Mouse (Mus musculus): ENCODE measurements around the gene Nelfb. TPM values are rescaled to one million over a fixed set of nuclear protein-coding genes. Genes with fewer than 3 reads are reported as not detected.

The Nelfb gene
- total RNA-seq, 2 experiments from 2014 or later, result 62.6 to 65.1 TPM

GRCm38 (mm10) chr2:25180478-25180903 is 30.8 kb downstream of the Nelfb start, which contains the start of gene Nrarp:
Gene Nrarp, plus strand, starts transcription at chr2:25180758.
- intact Hi-C loops (cut with DNase I), result no loop called here

GRCm38 (mm10) chr2:25179566-25180217 is 31.6 kb downstream of the Nelfb start:
- intact Hi-C loops (cut with DNase I), result no loop called here
- DNase-seq, result no peak

More at GRCm38 (mm10) chr2:25180478-25180903, 30.8 kb downstream of the Nelfb start, which contains the start of gene Nrarp:
- DNase-seq, result peak; percentile 96

GRCm38 (mm10) chr2:25178285-25178972 is 32.9 kb downstream of the Nelfb start:
- no peak for DNase-seq
- intact Hi-C loops (cut with DNase I), result no loop called here

GRCm38 (mm10) chr2:25177685-25178084 is 33.6 kb downstream of the Nelfb start:
- intact Hi-C loops (cut with DNase I), result no loop called here
- peak; percentile 70 for DNase-seq

DNA sequence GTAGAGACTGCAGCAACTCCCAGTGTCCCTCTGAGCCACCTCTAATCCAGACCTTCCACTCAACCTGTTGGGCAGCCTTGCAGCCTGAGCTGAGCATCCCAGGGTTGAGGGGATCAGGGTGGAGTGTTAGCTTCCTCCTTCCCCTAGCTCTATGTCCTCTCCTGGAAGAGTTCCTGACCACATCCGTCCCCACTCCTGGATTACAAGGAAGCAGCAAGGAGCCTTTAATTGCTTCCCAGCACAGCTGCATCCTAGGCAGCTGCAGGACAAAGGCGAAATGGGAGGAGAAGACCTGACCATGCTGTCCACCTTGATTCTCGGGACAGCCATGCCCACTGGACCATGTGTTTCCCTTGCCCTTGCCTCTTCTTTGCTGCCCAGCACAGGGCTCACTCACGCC is 34.2 kb downstream of the Nelfb start:
- intact Hi-C loops (cut with DNase I), result no loop called here

GRCm38 (mm10) chr2:25176573-25176972 is 34.7 kb downstream of the Nelfb start:
- intact Hi-C loops (cut with DNase I), result no loop called here

More for the DNA sequence above, 34.2 kb downstream of the Nelfb start:
- no peak for DNase-seq

DNA sequence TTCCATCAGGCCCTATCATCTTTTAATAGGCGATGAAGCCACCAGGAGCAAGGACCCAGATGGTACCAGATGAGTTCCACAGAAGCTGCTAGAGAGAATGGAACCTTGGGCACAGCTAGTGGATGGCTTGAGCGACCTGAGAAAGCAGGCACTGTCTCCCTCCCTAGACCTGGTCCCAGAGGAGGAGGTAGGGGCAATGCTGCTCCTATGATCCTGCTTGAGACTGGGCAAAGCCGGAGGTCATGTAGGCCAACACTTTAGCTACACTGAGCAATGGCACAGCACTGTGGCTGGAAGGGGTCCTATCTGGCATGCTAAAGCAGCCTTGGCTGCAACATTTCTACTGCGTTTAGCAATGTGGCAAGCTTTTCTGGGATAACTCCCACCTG is 35.6 kb downstream of the Nelfb start:
- no peak for DNase-seq
- intact Hi-C loops (cut with DNase I), result no loop called here

More at GRCm38 (mm10) chr2:25176573-25176972, 34.7 kb downstream of the Nelfb start:
- no peak for DNase-seq

DNA sequence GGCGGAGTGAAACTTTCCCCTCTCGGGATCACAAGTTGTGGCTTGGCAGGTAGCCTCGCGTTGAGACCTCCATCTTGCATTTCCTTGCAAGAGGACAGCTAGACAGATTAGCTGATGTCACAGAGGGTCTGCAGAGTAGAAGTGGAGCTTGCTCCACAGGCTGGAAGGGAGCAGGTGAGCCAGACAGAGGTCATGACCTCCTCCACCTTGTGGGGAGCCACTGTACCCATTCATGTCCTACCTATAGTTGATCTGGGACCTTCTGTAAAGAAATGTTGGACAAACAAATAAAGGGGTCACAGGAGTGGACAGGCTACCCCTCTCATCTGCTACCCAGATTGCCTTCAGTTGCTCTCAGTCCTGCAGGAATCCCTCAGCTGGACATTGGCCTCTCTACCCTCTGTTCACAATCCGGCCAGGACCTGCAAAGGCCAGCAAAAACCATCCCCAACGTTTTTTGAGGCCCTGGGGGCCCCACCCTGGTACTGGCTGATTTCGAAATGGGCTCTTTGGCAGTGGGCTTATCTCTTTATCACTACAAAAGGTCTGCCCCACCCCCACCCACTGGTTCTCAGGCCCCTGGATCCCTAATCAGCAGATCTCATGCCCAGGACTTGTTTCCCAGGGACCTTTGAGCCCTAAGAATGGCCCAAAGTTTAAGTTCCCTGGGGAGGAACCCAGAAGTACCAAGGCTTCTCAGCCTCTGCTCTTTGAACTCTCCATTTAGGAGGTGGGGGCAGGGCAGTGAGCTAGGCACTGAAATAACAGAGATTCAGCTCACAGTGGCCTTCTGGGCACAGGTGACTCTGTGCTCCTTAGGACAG is 36.2 kb downstream of the Nelfb start:
- intact Hi-C loops (cut with DNase I), result no loop called here

DNA sequence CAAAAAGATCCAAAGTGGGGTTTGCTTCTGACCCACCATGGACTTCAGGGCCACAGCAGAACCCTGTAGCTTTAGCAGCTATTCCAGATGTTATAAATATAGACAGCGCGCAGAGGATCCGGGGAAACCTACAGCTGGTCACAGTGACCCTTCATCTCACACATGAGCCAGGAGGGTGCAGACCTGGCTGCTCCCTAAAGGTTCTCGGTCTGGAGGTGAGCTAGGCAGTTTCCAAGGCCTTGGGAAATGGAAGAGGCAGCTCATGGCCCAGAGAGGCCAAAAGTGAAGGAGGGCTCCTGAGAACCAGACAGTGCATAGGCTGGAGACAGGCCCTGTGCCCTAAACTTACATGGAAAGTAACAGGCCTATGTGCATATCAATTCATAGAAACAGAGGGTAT is 37.5 kb downstream of the Nelfb start:
- DNase-seq, result no peak
- intact Hi-C loops (cut with DNase I), result no loop called here

More for the DNA sequence above, 36.2 kb downstream of the Nelfb start:
- DNase-seq, result no peak

DNA sequence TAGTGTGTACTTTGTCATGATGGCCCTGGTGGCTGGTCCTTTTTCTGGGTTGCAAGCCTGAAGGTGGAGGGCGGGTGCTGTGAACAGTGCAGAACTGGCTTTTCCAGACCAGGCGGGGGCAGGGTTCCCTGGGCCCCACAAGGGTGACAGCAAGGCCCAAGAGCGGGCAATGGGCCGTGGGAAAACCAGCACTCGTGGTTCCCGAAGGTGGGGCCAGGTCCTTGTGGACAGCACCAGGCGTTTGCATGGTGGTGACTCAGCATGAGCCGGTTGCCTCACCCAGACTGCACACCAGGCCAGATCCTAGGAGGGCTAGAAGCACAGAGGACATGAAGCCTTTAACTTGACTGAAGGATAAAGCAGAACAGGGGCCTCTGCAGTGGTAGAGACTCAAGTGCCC is 38.7 kb downstream of the Nelfb start:
- no peak for DNase-seq
- intact Hi-C loops (cut with DNase I), result no loop called here

DNA sequence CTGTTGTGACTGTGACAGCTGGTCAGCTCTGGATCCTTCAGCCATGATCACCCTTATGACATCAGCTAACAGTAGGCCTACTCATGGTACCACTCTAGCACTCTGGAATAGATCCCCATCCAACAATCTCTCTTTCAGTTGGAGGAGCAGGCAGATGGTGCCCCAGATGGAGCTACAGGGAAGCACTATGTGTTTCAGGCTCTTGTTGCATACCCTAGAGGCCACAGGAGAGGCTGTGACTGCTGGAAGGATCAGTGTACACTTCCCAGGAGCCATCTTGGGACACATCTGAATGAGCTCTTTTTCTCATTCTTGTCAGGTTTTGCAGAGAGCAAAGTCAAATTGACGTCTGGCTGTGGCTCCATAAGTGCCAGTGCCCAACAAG is 39.5 kb downstream of the Nelfb start:
- no peak for DNase-seq
- intact Hi-C loops (cut with DNase I), result no loop called here

GRCm38 (mm10) chr2:25171101-25171768 is 40.1 kb downstream of the Nelfb start:
- intact Hi-C loops (cut with DNase I), result no loop called here
- DNase-seq, result no peak

DNA sequence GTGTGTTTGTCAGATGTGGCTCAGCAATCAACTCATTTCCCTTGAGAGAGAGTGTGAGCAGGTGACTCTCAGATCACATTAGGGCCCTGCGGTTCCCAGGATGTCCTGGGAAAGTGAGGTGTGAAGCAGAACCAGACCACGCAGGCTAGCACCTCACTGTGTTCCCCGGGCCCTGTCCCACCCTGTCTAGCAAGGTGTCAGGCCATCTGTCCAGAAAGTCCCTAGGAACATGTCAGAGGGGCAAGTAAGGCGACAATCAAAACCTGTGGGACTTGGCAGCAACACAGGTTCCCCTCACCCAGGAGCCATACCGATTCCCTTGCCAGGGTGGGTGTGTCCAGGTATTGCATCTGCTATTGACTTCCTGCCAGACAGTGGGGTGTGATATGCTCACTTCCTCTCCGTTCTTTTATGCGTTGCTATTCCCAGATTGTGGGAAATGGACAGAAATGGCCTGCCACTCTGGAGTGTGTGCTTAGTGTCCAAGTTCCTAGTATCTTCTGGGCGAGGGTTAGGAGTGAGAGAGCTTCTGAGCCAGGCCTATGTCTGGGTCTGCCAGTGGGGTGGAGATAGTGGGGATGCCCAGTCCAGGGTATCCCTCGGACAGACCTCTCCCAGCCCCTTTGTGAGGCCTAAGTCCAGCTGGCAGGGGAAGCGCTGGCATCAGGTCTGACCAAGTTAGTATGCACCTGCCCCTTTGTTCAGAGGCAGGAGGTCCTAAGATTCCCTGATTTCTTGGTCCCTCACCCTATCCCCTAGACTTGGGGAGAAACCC is 40.8 kb downstream of the Nelfb start:
- no peak for DNase-seq
- intact Hi-C loops (cut with DNase I), result no loop called here

DNA sequence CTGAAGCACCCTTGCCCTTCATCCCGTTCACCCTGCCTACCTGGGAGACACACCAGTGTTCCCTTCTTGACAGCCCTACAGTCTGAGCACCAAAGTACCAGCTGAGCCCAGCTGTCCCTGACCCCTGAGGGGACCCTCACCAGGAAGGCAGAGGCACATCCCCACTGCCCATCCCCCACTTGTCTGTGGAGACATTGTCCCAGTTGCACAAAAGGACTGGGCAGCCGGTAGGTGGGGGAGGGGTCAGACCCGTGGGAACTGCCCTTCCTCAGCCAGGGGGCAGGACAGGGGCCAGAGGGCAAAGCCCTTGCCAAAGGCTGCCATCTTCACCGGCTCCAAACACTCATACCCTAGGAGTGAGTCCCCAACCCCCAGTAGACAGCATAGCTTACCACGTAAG is 41.5 kb downstream of the Nelfb start:
- intact Hi-C loops (cut with DNase I), result no loop called here
- DNase-seq, result no peak

DNA sequence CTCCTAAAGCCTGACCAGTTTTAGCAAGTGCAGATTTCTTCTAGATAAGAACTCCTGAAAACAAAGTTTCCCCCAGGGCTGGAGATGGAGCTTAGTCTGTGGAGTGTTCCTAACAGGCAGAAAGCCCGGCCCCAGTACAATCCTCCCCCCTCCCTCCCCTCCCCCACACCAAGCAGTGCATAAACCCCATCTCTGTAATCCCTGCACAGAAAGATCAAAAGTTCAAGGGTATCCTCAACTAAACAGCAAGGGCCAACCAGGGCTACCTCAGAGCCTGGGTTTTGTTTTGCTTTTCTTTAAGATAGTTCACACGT is 42.7 kb downstream of the Nelfb start:
- intact Hi-C loops (cut with DNase I), result no loop called here
- DNase-seq, result no peak

GRCm38 (mm10) chr2:25167919-25168664 is 43.2 kb downstream of the Nelfb start:
- peak; percentile 83 for DNase-seq
- intact Hi-C loops (cut with DNase I), result no loop called here

- DNase-seq, result no peak
- intact Hi-C loops (cut with DNase I), result no loop called here
These were observed 43.8 kb downstream of the Nelfb start for GRCm38 (mm10) chr2:25167481-25167880.

- intact Hi-C loops (cut with DNase I), result no loop called here
- peak; percentile 54 for DNase-seq
These were observed 53.6 kb downstream of the Nelfb start for GRCm38 (mm10) chr2:25157655-25158054.

- intact Hi-C loops (cut with DNase I), result no loop called here
- DNase-seq, result no peak
These were observed 54.3 kb downstream of the Nelfb start for GRCm38 (mm10) chr2:25156990-25157389.

DNA sequence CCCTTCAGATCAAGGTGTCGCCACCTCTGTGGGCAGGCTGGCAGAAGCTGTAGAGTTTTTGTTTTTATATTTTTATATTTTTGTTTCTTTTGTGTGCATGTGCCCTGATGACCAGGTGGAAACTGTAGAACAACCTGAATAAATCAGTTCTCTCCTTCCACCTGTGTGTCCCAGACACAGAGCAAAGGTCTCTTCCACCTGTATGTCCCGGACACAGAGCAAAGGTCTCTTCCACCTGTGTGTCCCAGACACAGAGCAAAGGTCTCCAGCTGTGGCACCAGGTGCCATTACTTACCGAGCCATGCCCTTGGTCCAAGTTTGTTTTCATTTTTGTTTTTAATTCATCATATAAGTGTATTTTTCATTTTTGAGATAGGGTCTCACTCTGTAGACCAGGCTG is 55.1 kb downstream of the Nelfb start:
- no peak for DNase-seq
- intact Hi-C loops (cut with DNase I), result no loop called here
